Mouse (Mus musculus) intestine, embryonic 16.5 days (tissue): ENCODE results near the gene Mical2. TPM values are rescaled to one million over a fixed set of nuclear protein-coding genes. Genes with fewer than 3 reads are reported as not detected.

Source experiments
- ATAC-seq: fragments of 200-750 bp; cut with Nextera tagmentation; 2 replicates; pipeline ENCODE4 v1.8.0; 2017; ENCODE audit warnings: moderate TSS enrichment, moderate library complexity
- H3K27ac ChIP-seq: fragments of 300-500 bp; sonication (generic); 2 replicates; pipeline ENCODE4 v1.5.1; 2014; ENCODE audit warnings: mild to moderate bottlenecking, low read length
- H3K27me3 ChIP-seq: fragments of 300-500 bp; sonication (generic); replicated peaks from 2 replicates; pipeline ENCODE4 v1.6.1; 2014; ENCODE audit warnings: low read length, control low read depth, mixed read lengths; ENCODE audit not compliant: control insufficient read depth, insufficient read depth
- H3K36me3 ChIP-seq: fragments of 300-500 bp; sonication (generic); 2 replicates; pipeline ENCODE4 v1.6.1; 2014; ENCODE audit warnings: low read length, control low read depth; ENCODE audit not compliant: control insufficient read depth, insufficient read depth
- H3K4me1 ChIP-seq: fragments of 300-500 bp; sonication (generic); 2 replicates; pipeline ENCODE4 v1.6.1; 2014; ENCODE audit warnings: low read length, control low read depth, mixed read lengths; ENCODE audit not compliant: control insufficient read depth, insufficient read depth
- H3K4me2 ChIP-seq: fragments of 300-500 bp; sonication (generic); 2 replicates; pipeline ENCODE4 v1.6.1; 2014; ENCODE audit warnings: low read depth, low read length, control low read depth
- H3K4me3 ChIP-seq: fragments of 300-500 bp; sonication (generic); 2 replicates; pipeline ENCODE4 v1.5.1; 2014; ENCODE audit warnings: mild to moderate bottlenecking, low read length
- H3K9ac ChIP-seq: fragments of 300-500 bp; sonication (generic); 2 replicates; pipeline ENCODE4 v1.6.1; 2014; ENCODE audit warnings: low read depth, low read length
- H3K9me3 ChIP-seq: fragments of 300-500 bp; sonication (generic); 2 replicates; pipeline ENCODE4 v1.6.1; 2016; ENCODE audit warnings: low read length, control low read depth; ENCODE audit not compliant: control insufficient read depth
- WGBS: fragments of 180-500 bp; shearing (Covaris S2); extraction: QIAGEN DNeasy Blood & Tissue Kit; methylation state at CpG from one replicate; pipeline ENCODE4 v1.1.7; 2014; 5-methylcytosine and 5-hydroxymethylcytosine counted together
- polyA plus RNA-seq: library from polyadenylated mRNA; unstranded; fragments of >200 nt; fragmentation: Nextera tagmentation; extraction: Ambion mirVana; gene quantifications from 2 replicates; pipeline ENCODE4 v1.2.1, GENCODE M21; 2015

The Mical2 gene
- polyA plus RNA-seq, 1 experiment from 2014 or later = 18.3 TPM

DNA sequence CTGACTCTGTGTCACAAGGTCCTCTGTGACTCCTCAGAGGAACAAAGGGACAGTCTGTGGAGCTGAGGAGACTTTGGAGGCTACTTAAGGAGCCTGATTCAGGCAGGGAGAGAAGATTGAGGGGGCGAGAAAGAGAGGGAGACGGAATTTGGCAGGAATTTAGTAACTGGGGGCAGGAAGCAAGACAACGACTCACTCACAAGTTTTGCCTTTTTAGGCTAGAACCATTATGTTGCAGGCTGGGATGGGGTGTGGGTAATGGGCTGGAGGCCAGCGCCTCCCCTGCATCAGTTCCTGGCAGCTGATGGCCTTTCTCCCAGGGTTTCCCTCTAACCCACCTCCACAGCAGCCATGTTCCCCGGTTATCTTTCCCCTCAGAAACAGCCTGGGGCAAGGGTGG lies 152.8 kb downstream of the Mical2 start:
- Histone ChIP-seq H3K4me3 (no peak overlapping the region), H3K9ac (peak overlapping the region; percentile 12; the same call in 1 of the 2 replicates), H3K36me3 (no peaks in the 10 kb centered on the region), H3K9me3 (no peaks in the 10 kb centered on the region), H3K27me3 (no peaks in the 10 kb centered on the region), H3K27ac (0 out of 2 replicates have a peak overlapping the region, but pooled peaks have one; percentile 49), H3K4me2 (no peak overlapping the region), H3K4me1 (peaks cover 22% of the 10 kb centered on the region)
- no peak for ATAC-seq
- WGBS = 71% methylated on average over 5 of the region's 5 CpGs

GRCm38 (mm10) chr7:112386521-112386920 lies 160.9 kb downstream of the Mical2 start:
- Histone ChIP-seq H3K9me3 (no peaks in the 10 kb centered on the region), H3K36me3 (no peaks in the 10 kb centered on the region), H3K27me3 (no peaks in the 10 kb centered on the region), H3K9ac (no peak overlapping the region), H3K27ac (no peak overlapping the region), H3K4me1 (peaks cover 20% of the 10 kb centered on the region), H3K4me2 (no peak overlapping the region), H3K4me3 (no peak overlapping the region)
- ATAC-seq = no peak
- 50% methylated on average over 5 of the region's 5 CpGs for WGBS

GRCm38 (mm10) chr7:112387876-112388275 lies 162.2 kb downstream of the Mical2 start:
- no peaks in the 10 kb centered on the region for H3K27me3 ChIP-seq
- 72% methylated on average over 5 of the region's 5 CpGs for WGBS
- no peak overlapping the region for H3K27ac ChIP-seq
- no peak overlapping the region for H3K4me2 ChIP-seq
- no peak for ATAC-seq
- peaks cover 24% of the 10 kb centered on the region for H3K4me1 ChIP-seq
- H3K9me3 ChIP-seq = no peaks in the 10 kb centered on the region
- no peak overlapping the region for H3K4me3 ChIP-seq
- H3K36me3 ChIP-seq = no peaks in the 10 kb centered on the region
- no peak overlapping the region for H3K9ac ChIP-seq

GRCm38 (mm10) chr7:112388363-112388875 lies 162.8 kb downstream of the Mical2 start:
- H3K27me3 ChIP-seq = no peaks in the 10 kb centered on the region
- H3K4me2 ChIP-seq = no peak overlapping the region
- peaks cover 24% of the 10 kb centered on the region for H3K4me1 ChIP-seq
- 82% methylated on average over 5 of the region's 5 CpGs for WGBS
- no peaks in the 10 kb centered on the region for H3K9me3 ChIP-seq
- no peak for ATAC-seq
- no peak overlapping the region for H3K27ac ChIP-seq
- no peaks in the 10 kb centered on the region for H3K36me3 ChIP-seq
- no peak overlapping the region for H3K9ac ChIP-seq
- no peak overlapping the region for H3K4me3 ChIP-seq

DNA sequence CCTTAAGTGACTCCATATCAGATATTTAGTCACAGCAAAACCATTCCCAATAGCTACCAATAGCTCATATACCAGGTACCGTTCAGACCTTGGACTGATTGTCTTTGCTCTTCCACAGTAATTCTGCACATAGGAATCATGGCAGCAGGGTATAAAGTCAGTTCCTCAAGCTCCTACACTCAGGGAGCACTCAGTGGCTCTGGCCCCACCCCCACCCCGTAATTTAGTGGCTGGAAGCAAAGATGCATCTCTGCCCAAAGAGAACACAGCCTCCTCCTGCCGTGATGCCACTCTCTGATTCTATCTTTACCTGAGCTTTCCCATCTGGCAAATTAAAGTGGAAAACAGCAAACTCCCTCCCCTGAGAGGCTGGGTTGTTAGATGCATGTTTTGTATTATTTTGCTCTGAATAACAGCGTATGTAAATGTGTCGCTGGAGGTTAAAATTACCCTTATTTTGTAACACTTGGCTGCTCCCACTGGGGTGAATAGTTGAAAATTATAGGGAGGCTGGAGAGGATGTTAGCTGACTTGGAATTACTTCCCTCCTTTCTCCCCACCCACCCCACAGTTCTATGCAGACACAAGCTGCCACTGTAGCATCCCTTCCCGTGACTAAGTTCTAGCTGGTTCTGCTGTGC lies 164.1 kb downstream of the Mical2 start:
- WGBS = 42% methylated on average over 6 of the region's 6 CpGs
- no peak overlapping the region for H3K4me3 ChIP-seq
- peaks cover 24% of the 10 kb centered on the region for H3K4me1 ChIP-seq
- H3K4me2 ChIP-seq = peak overlapping the region; percentile 3; the same call in 1 of the 2 replicates
- no peaks in the 10 kb centered on the region for H3K27me3 ChIP-seq
- H3K27ac ChIP-seq = peak overlapping the region; percentile 51
- H3K9ac ChIP-seq = no peak overlapping the region
- 0 out of 2 replicates have a peak, but pooled peaks have one; percentile 40 for ATAC-seq
- H3K36me3 ChIP-seq = no peaks in the 10 kb centered on the region
- H3K9me3 ChIP-seq = no peaks in the 10 kb centered on the region

DNA sequence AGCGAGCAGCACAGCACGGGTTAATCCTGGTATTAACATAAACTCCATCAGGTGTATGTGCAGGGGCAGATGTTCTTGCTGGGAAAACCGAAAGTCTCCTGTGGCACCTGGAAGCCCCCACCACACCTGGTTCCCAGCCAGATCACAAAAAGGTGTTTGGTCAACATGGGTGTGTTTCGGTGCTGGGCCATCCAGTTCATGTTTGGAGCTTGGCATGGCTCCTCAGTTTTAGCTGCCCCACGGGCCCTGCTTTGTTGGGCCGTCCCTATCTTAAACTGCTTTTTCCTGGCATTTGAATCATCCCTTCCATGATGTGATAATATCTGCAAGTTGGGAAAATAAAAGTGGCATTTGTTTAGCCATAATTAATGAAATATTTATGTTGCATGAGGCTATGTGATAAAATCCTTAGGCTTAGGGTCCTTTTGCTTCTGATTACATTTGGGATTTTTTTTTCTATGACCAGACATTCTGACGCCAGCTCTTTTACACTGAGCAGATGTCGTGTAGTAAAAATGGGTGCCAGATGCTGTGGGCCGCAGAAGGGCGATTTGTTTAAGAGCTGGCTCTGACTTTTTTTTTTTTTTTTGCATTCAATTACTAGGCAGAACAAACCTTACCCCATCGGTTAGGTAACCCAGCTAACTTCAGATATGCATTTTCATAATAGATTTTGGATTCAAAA lies 164.7 kb downstream of the Mical2 start:
- H3K27me3 ChIP-seq = no peaks in the 10 kb centered on the region
- peaks cover 24% of the 10 kb centered on the region for H3K4me1 ChIP-seq
- no peaks in the 10 kb centered on the region for H3K36me3 ChIP-seq
- peak overlapping the region; percentile 3; the same call in 1 of the 2 replicates for H3K4me2 ChIP-seq
- 29% methylated on average over 11 of the region's 11 CpGs for WGBS
- H3K9ac ChIP-seq = no peak overlapping the region
- no peak overlapping the region for H3K4me3 ChIP-seq
- H3K27ac ChIP-seq = peak overlapping the region; percentile 51
- ATAC-seq = peak; percentile 53
- H3K9me3 ChIP-seq = no peaks in the 10 kb centered on the region

GRCm38 (mm10) chr7:112390937-112391605 lies 165.4 kb downstream of the Mical2 start:
- 31% methylated on average over 6 of the region's 6 CpGs for WGBS
- no peaks in the 10 kb centered on the region for H3K9me3 ChIP-seq
- no peak overlapping the region for H3K4me3 ChIP-seq
- no peak overlapping the region for H3K9ac ChIP-seq
- peak overlapping the region; percentile 43 for H3K27ac ChIP-seq
- no peak for ATAC-seq
- peaks cover 24% of the 10 kb centered on the region for H3K4me1 ChIP-seq
- no peaks in the 10 kb centered on the region for H3K27me3 ChIP-seq
- H3K36me3 ChIP-seq = no peaks in the 10 kb centered on the region
- no peak overlapping the region for H3K4me2 ChIP-seq

DNA sequence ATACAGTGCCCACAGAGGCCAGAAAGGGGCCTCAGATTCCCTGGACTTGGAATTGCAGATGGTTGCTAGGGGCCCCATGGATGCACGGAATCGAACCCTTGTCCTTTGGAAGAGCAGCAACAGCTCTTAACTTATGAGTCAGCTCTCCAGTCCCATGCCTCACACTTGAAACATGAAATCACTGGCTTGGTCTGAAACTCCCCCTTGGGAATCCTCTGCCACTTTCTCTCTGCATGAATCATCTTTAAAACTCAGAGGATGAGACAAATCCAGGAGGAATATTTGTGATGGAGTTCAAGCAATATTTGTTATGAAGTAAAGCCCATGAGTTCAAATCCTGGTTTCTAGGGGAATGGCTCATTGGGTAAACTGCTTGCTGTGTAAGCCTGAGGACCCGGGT lies 172.1 kb downstream of the Mical2 start:
- WGBS = 93% methylated on average over 3 of the region's 3 CpGs
- no peak overlapping the region for H3K27ac ChIP-seq

DNA sequence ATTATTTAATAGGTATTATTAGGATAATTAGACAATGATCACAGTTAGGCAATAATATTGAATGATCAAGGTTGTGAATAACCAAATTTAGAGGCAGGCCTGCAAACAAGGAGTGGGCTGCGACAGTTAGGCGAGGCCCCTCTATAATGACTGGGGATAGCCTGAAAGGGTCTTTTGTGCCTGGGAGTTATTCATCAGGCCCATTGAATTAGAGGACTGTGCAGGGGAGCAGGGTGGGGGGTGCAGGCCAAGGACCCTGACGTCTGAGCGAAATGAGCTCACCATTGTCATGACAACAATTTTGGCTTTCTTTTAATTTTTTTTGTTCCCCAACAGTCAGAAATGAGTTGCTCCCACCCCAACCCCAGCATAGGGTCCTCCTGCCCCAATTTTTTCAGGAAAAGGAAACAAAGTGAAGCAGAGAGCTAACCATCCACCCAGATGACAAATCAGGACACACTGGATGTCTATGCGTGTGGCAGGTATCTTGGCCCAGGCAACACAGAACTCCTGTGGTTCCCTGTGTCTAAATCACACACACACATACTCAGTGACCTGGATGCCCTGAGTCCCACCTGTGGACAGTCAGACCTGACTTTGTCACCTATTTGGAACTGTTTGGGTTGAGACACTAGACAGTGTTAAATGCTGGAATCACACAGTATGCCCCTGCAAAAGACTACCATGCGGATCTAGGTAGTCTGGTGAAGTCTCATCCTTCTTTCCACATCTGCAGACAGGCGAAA lies 173.9 kb downstream of the Mical2 start:
- ATAC-seq = no peak
- no peaks in the 10 kb centered on the region for H3K36me3 ChIP-seq
- H3K4me3 ChIP-seq = no peak overlapping the region
- H3K4me2 ChIP-seq = no peak overlapping the region
- peaks cover 4% of the 10 kb centered on the region; the same call in 1 of the 2 replicates for H3K4me1 ChIP-seq
- H3K27me3 ChIP-seq = no peaks in the 10 kb centered on the region
- WGBS = 74% methylated on average over 7 of the region's 7 CpGs
- H3K9me3 ChIP-seq = no peaks in the 10 kb centered on the region
- H3K9ac ChIP-seq = no peak overlapping the region
- no peak overlapping the region for H3K27ac ChIP-seq

More for the DNA sequence above, 172.1 kb downstream of the Mical2 start:
- H3K9me3 ChIP-seq = no peaks in the 10 kb centered on the region
- H3K36me3 ChIP-seq = no peaks in the 10 kb centered on the region
- ATAC-seq = no peak
- no peaks in the 10 kb centered on the region for H3K27me3 ChIP-seq
- no peak overlapping the region for H3K9ac ChIP-seq
- no peak overlapping the region for H3K4me3 ChIP-seq
- H3K4me2 ChIP-seq = no peak overlapping the region
- H3K4me1 ChIP-seq = peaks cover 4% of the 10 kb centered on the region; the same call in 1 of the 2 replicates
